Comparison of ENCODE assay signal across 8 mouse cellular contexts in genomic region chr10:18388784-18389575, GRCm38 (mm10).
A peak's percentile ranks its signal among the peaks of the same experiment; 100 is the strongest.
DNase-seq lines count a peak whose midpoint lies in the region; ATAC-seq and TF ChIP-seq lines count a peak whose summit lies in the region.

No protein-coding gene starts in this region.

- no peaks in the 10 kb centered on the region for H3K9me3 ChIP-seq in embryonic facial prominence, embryonic 14.5 days (ENCODE audit: control insufficient read depth, low read length)
- H3K9me3 ChIP-seq in heart, embryonic 15.5 days (replicated peaks), result no peaks in the 10 kb centered on the region
- H3K9me3 ChIP-seq in kidney, postnatal 0 days (replicated peaks; ENCODE audit: low read length), result no peaks in the 10 kb centered on the region

- peaks cover 7% of the 10 kb centered on the region for H3K4me1 ChIP-seq in embryonic facial prominence, embryonic 14.5 days (ENCODE audit: control insufficient read depth, insufficient read depth, low read length)
- peaks cover 26% of the 10 kb centered on the region for H3K4me1 ChIP-seq in heart, embryonic 15.5 days (replicated peaks)
- 0 out of 2 replicates have a peak, but pooled peaks cover 3% of the 10 kb centered on the region for H3K4me1 ChIP-seq in kidney, postnatal 0 days (replicated peaks; ENCODE audit: insufficient read depth, low read length)

- no peak overlapping the region for H3K4me3 ChIP-seq in embryonic facial prominence, embryonic 14.5 days (ENCODE audit: low read depth, low read length)
- no peak overlapping the region for H3K4me3 ChIP-seq in heart, embryonic 15.5 days
- H3K4me3 ChIP-seq in kidney, postnatal 0 days (replicated peaks; ENCODE audit: low read depth, low read length), result no peak overlapping the region

- H3K9ac ChIP-seq in embryonic facial prominence, embryonic 14.5 days (ENCODE audit: low read depth, low read length), result 0 out of 2 replicates have a peak overlapping the region, but pooled peaks have one; percentile 38
- no peak overlapping the region for H3K9ac ChIP-seq in heart, embryonic 15.5 days
- H3K9ac ChIP-seq in kidney, postnatal 0 days (ENCODE audit: low read depth, low read length), result 0 out of 2 replicates have a peak overlapping the region, but pooled peaks have one; percentile 13

- 31% methylated on average over 10 of the region's 10 CpGs for WGBS in embryonic facial prominence, embryonic 14.5 days
- 22% methylated on average over 10 of the region's 10 CpGs for WGBS in heart, embryonic 15.5 days
- WGBS in kidney, postnatal 0 days, result 23% methylated on average over 10 of the region's 10 CpGs

- peak; percentile 63 for ATAC-seq in CD4-positive, CD25-positive, alpha-beta regulatory T cell, adult 4 months
- ATAC-seq in embryonic facial prominence, embryonic 14.5 days (ENCODE audit: low read depth), result peak; percentile 86
- peak; percentile 47; the same call in 1 of the 2 replicates for ATAC-seq in heart, embryonic 15.5 days (replicated peaks; ENCODE audit: insufficient number of reproducible peaks, insufficient read depth, low FRiP score, low read depth)
- ATAC-seq in kidney, postnatal 0 days (replicated peaks; ENCODE audit: low FRiP score, low read depth), result no peak; the same call in none of the 2 replicates
- no peak for ATAC-seq in inflammation-experienced regulatory T-cells, adult 6 months

- H3K27ac ChIP-seq in embryonic facial prominence, embryonic 14.5 days (replicated peaks; ENCODE audit: low read depth, low read length), result no peak overlapping the region; the same call in 1 of the 2 replicates
- 0 out of 2 replicates have a peak overlapping the region, but pooled peaks have one; percentile 10 for H3K27ac ChIP-seq in heart, embryonic 15.5 days
- H3K27ac ChIP-seq in kidney, postnatal 0 days, result no peak overlapping the region

- H3K36me3 ChIP-seq in embryonic facial prominence, embryonic 14.5 days (ENCODE audit: control insufficient read depth, insufficient read depth, low read length), result no peaks in the 10 kb centered on the region
- no peaks in the 10 kb centered on the region for H3K36me3 ChIP-seq in heart, embryonic 15.5 days
- H3K36me3 ChIP-seq in kidney, postnatal 0 days (ENCODE audit: insufficient read depth, low read length), result no peaks in the 10 kb centered on the region

- H3K27me3 ChIP-seq in embryonic facial prominence, embryonic 14.5 days (replicated peaks; ENCODE audit: control insufficient read depth, insufficient read depth, low read length), result no peaks in the 10 kb centered on the region
- no peaks in the 10 kb centered on the region for H3K27me3 ChIP-seq in heart, embryonic 15.5 days
- H3K27me3 ChIP-seq in kidney, postnatal 0 days (ENCODE audit: insufficient read depth, low read length), result no peaks in the 10 kb centered on the region

- peak; percentile 87 for TF ChIP-seq CTCF in kidney, postnatal 0 days (IDR thresholded peaks at IDR 0.05; ENCODE audit: low read depth)

- H3K4me2 ChIP-seq in embryonic facial prominence, embryonic 14.5 days (ENCODE audit: low read depth, low read length), result peak overlapping the region; percentile 36; the same call in 1 of the 2 replicates
- peak overlapping the region; percentile 25 for H3K4me2 ChIP-seq in heart, embryonic 15.5 days
- no peak overlapping the region; the same call in 1 of the 2 replicates for H3K4me2 ChIP-seq in kidney, postnatal 0 days (ENCODE audit: low read length)

- DNase-seq in adrenal gland, adult (ENCODE audit: inconsistent age in 2 of 2, low spot score in 1 of 2), result peak; percentile 49 to 80
- peak; percentile 96 for DNase-seq in embryonic facial prominence, embryonic 14.5 days (ENCODE audit: low spot score)
- peak; percentile 93 for DNase-seq in kidney, postnatal 0 days (ENCODE audit: low spot score)
- peak; percentile 59 to 68 for DNase-seq in lung, adult 18-20 months
- peak; percentile 42 for DNase-seq in ovary, postnatal 14 days (ENCODE audit: low spot score)

Comparison
In these comparisons a context has a peak if more than half of its experiments do, and no peak if none do; other contexts are left out.
1. ATAC-seq: peak in CD4-positive, CD25-positive, alpha-beta regulatory T cell, adult 4 months (single experiment), embryonic facial prominence, embryonic 14.5 days (single experiment) and heart, embryonic 15.5 days (single experiment); none in kidney, postnatal 0 days (single experiment) and inflammation-experienced regulatory T-cells, adult 6 months (single experiment).
2. DNase-seq: peak in every context shown above with its lines; median percentile 96 in embryonic facial prominence, embryonic 14.5 days; 93 in kidney, postnatal 0 days; 64 in adrenal gland, adult; 64 in lung, adult 18-20 months; 42 in ovary, postnatal 14 days.